ENCODE assay signal across 28 mouse cellular contexts in the genomic region with DNA sequence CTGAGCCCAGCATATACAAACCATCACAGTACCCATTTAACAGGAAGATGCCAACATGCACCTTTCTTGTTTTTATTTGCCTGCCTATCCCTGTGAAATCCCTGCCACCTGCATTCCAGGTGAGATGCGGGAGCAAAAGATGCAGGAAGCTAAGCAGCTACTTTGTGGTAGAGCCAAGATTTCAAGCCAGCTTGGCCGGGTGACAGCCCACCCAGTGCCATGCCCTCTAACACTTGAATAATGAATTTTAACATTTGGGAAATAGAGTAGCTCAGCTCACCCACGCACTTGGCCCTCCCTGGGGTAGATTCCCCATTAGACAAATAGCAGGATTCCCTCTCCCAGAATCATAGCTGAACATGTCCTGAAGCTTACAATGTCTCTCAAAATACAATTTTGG.
DNase-seq lines count a peak whose midpoint lies in the region; TF ChIP-seq lines count a peak whose summit lies in the region.
"Had no signal": no experiment of that assay in that cellular context is flagged by ENCODE, and none has a peak within 500 bp of the region (broad histone marks: within the 10 kb centered on the region; RNA-seq: fewer than 3 reads in every experiment).

No protein-coding gene starts in this region.

- no peak overlapping the region for H3K27ac ChIP-seq in heart, adult 2 months
- H3K27ac ChIP-seq: forebrain, embryonic 10.5 days; forebrain, embryonic 13.5 days; gastrocnemius, adult 2 months; heart, embryonic 15.5 days; hindbrain, embryonic 10.5 days; hindbrain, embryonic 13.5 days; intestine, embryonic 15.5 days; kidney, postnatal 0 days had no signal

- DNase-seq in cerebellum, adult 18-20 months: peak; percentile 13 to 28
- DNase-seq in cerebellum, postnatal 4 days (ENCODE audit: low spot score in 2 of 2): no peak
- DNase-seq in heart, adult 11 months: peak; percentile 91
- no peak for DNase-seq in heart, adult 9 months (ENCODE audit: low spot score in 2 of 2)
- DNase-seq in cerebellum, adult 9-11 months: peak; percentile 47
- DNase-seq in cerebellum, postnatal 25 days: peak; percentile 63 to 77
- DNase-seq in frontal cortex, postnatal 36 days (ENCODE audit: low spot score in 2 of 2): no peak
- no peak for DNase-seq in heart, adult 2 months
- DNase-seq: adrenal gland, postnatal 10 days; adrenal gland, postnatal 36 days; B cell, adult 2 months; gastrocnemius, adult 2 months; gastrocnemius, postnatal 14 days; heart, adult 18-20 months; heart, postnatal 10 days; heart, postnatal 36 days; kidney, adult 2 months had no signal

- intact Hi-C loops in heart, adult 2 months (cut with DNase I): loop anchor here (10.0 kb wide), 1 partner anchor 87 kb away; no protein-coding TSS in a partner anchor

- H3K4me3 ChIP-seq in heart, adult 2 months: no peak overlapping the region
- H3K4me3 ChIP-seq: forebrain, embryonic 10.5 days; forebrain, embryonic 13.5 days; gastrocnemius, adult 2 months; heart, embryonic 12.5 days; heart, embryonic 15.5 days; hindbrain, embryonic 10.5 days; hindbrain, embryonic 13.5 days; intestine, embryonic 15.5 days had no signal

- no peaks in the 10 kb centered on the region for H3K36me3 ChIP-seq in heart, adult 2 months (ENCODE audit: control insufficient read depth, insufficient read depth, low read length)
- H3K36me3 ChIP-seq: forebrain, embryonic 10.5 days; G1E; heart, embryonic 12.5 days; heart, embryonic 15.5 days; hindbrain, embryonic 10.5 days; hindbrain, embryonic 13.5 days; intestine, embryonic 15.5 days had no signal

- no peak for TF ChIP-seq CTCF in heart, adult 2 months (IDR thresholded peaks at IDR 0.05)

- TF ChIP-seq EP300 in heart, adult 2 months (IDR thresholded peaks at IDR 0.05; ENCODE audit: insufficient read depth, low read depth, low read length): no peak

- no peaks in the 10 kb centered on the region; the same call in 1 of the 2 replicates for H3K4me1 ChIP-seq in heart, adult 2 months (ENCODE audit: control insufficient read depth, insufficient read depth, low read length)
- H3K4me1 ChIP-seq: forebrain, embryonic 13.5 days; heart, embryonic 12.5 days; heart, embryonic 15.5 days; hindbrain, embryonic 10.5 days; hindbrain, embryonic 13.5 days; intestine, embryonic 15.5 days had no signal

- H3K9ac ChIP-seq in heart, adult 2 months (ENCODE audit: low read depth, low read length): no peak overlapping the region
- H3K9ac ChIP-seq: forebrain, embryonic 13.5 days; heart, embryonic 12.5 days; heart, embryonic 15.5 days; hindbrain, embryonic 13.5 days; intestine, embryonic 15.5 days had no signal

- WGBS in heart, adult 2 months: 75% methylated on average over 3 of the region's 3 CpGs

- H3K79me2 ChIP-seq in heart, adult 2 months (replicated peaks; ENCODE audit: control insufficient read depth, insufficient read depth, low read length): no peaks in the 10 kb centered on the region

- TF ChIP-seq POLR2A in heart, adult 2 months (IDR thresholded peaks at IDR 0.05; ENCODE audit: insufficient read depth, low read depth, low read length): no peak

- no peaks in the 10 kb centered on the region for H3K27me3 ChIP-seq in heart, adult 2 months (ENCODE audit: control insufficient read depth, insufficient read depth, low read length)
- H3K27me3 ChIP-seq: CH12.LX; heart, embryonic 12.5 days; heart, embryonic 15.5 days; intestine, embryonic 15.5 days; Patski had no signal

Comparison
In these comparisons a context has a peak if more than half of its experiments do, and no peak if none do; other contexts are left out.
1. DNase-seq: peak in cerebellum, adult 18-20 months (2 of 2), heart, adult 11 months (single experiment), cerebellum, adult 9-11 months (single experiment) and cerebellum, postnatal 25 days (2 of 2); none in cerebellum, postnatal 4 days (0 of 2), heart, adult 9 months (0 of 2), frontal cortex, postnatal 36 days (0 of 2) and heart, adult 2 months (0 of 2).